Mouse (Mus musculus): Measurements from ENCODE around the gene Sim1.

DNA sequence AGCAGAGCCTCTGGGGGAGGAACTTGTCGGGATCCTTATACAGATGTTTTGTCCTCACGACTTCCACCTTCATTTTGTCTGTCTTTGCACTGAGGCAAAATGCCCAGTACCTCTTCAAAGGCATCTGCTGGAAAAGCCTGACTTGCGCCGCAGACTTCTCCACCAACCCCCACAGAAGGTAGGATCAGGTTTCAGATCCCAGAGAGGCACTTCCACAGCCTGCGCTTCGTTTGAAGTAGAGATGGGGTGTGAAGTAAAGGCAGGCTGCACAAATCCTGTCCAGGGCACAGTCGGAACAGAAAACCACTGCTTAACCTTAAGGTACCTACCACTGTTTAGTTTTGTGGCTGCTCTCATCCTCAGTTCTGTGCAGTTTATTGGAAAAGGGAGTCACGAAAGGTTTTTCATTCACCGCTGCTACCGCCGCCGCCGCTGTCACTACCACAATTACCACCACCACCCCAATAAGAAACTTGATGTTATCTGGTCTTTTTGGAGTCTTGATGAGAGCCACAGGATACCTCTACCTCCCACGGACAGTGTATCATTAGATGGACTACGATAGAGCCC is 1.7 kb upstream of the Sim1 start:
- TF ChIP-seq GATA1 (IDR thresholded peaks at IDR 0.05; ENCODE audit: low read length) (no peak), TAL1 (IDR thresholded peaks at IDR 0.05; ENCODE audit: low read length) (no peak)
